Mouse (Mus musculus) lung, postnatal 10 days (tissue): Measurements from ENCODE around the gene Slc24a3.

Source experiments
- DNase-seq: peaks from one replicate; pipeline ENCODE4 v3.0.0; 2021

The Slc24a3 gene

GRCm38 (mm10) chr2:145213587-145213986, 46.0 kb downstream of the Slc24a3 start:
- DNase-seq, result no peak

- DNase-seq, result no peak
Observed at GRCm38 (mm10) chr2:145214086-145214831, 46.7 kb downstream of the Slc24a3 start.

- DNase-seq, result no peak
Observed at GRCm38 (mm10) chr2:145216580-145216979, 49.0 kb downstream of the Slc24a3 start.

- no peak for DNase-seq
Observed at GRCm38 (mm10) chr2:145217422-145217821, 49.9 kb downstream of the Slc24a3 start.

- DNase-seq, result no peak
Observed at GRCm38 (mm10) chr2:145219246-145219645, 51.7 kb downstream of the Slc24a3 start.

GRCm38 (mm10) chr2:145223646-145224045, 56.1 kb downstream of the Slc24a3 start:
- no peak for DNase-seq

GRCm38 (mm10) chr2:145225640-145226039, 58.1 kb downstream of the Slc24a3 start:
- peak; percentile 14 for DNase-seq

- DNase-seq, result no peak
Observed at GRCm38 (mm10) chr2:145226100-145226499, 58.5 kb downstream of the Slc24a3 start.

- no peak for DNase-seq
Observed at GRCm38 (mm10) chr2:145227351-145227750, 59.8 kb downstream of the Slc24a3 start.

- peak; percentile 65 for DNase-seq
Observed at GRCm38 (mm10) chr2:145232764-145233484, 65.4 kb downstream of the Slc24a3 start.

- peak; percentile 87 for DNase-seq
Observed at GRCm38 (mm10) chr2:145233547-145234398, 66.2 kb downstream of the Slc24a3 start.

- DNase-seq, result no peak
Observed at GRCm38 (mm10) chr2:145246384-145246783, 78.8 kb downstream of the Slc24a3 start.

GRCm38 (mm10) chr2:145248185-145248584, 80.6 kb downstream of the Slc24a3 start:
- DNase-seq, result no peak

- peak; percentile 90 for DNase-seq
Observed at GRCm38 (mm10) chr2:145257332-145257731, 89.8 kb downstream of the Slc24a3 start.

GRCm38 (mm10) chr2:145257855-145258254, 90.3 kb downstream of the Slc24a3 start:
- peak; percentile 21 for DNase-seq

GRCm38 (mm10) chr2:145260574-145260973, 93.0 kb downstream of the Slc24a3 start:
- no peak for DNase-seq

- no peak for DNase-seq
Observed at GRCm38 (mm10) chr2:145262153-145262552, 94.6 kb downstream of the Slc24a3 start.

GRCm38 (mm10) chr2:145266723-145267122, 99.2 kb downstream of the Slc24a3 start:
- no peak for DNase-seq

- DNase-seq, result no peak
Observed at GRCm38 (mm10) chr2:145268971-145269370, 101.4 kb downstream of the Slc24a3 start.

- no peak for DNase-seq
Observed at GRCm38 (mm10) chr2:145269410-145269809, 101.9 kb downstream of the Slc24a3 start.

GRCm38 (mm10) chr2:145274016-145274677, 106.6 kb downstream of the Slc24a3 start:
- DNase-seq, result no peak

- DNase-seq, result no peak
Observed at GRCm38 (mm10) chr2:145279336-145279735, 111.8 kb downstream of the Slc24a3 start.

- DNase-seq, result no peak
Observed at GRCm38 (mm10) chr2:145283746-145284145, 116.2 kb downstream of the Slc24a3 start.
